Mouse (Mus musculus) neural tube, embryonic 14.5 days (tissue): Measurements from ENCODE around the gene 2810006K23Rik. TPM values are rescaled to one million over a fixed set of nuclear protein-coding genes. Genes with fewer than 3 reads are reported as not detected.
"Not testable (repeated sequence)": the region's sequence is repeated elsewhere in the genome, so short reads cannot be mapped to it uniquely, and the experiment has no call there.

ENCODE experiments used
- ATAC-seq: fragments of 200-750 bp; cut with Nextera tagmentation; 2 replicates; pipeline ENCODE4 v1.8.0; 2017; ENCODE audit warnings: low read depth, mild to moderate bottlenecking, moderate TSS enrichment, moderate library complexity
- H3K27ac ChIP-seq: fragments of 300-500 bp; sonication (generic); 2 replicates; pipeline ENCODE4 v1.5.1; 2014; ENCODE audit warnings: low read depth, mild to moderate bottlenecking, control low read depth, low read length, moderate library complexity, mixed read lengths
- H3K27me3 ChIP-seq: fragments of 300-500 bp; sonication (generic); 2 replicates; pipeline ENCODE4 v1.6.1; 2014; ENCODE audit warnings: low read length; ENCODE audit not compliant: control insufficient read depth, insufficient read depth
- H3K36me3 ChIP-seq: fragments of 300-500 bp; sonication (generic); 2 replicates; pipeline ENCODE4 v1.6.1; 2014; ENCODE audit warnings: low read length, mixed read lengths; ENCODE audit not compliant: control insufficient read depth, insufficient read depth
- H3K4me1 ChIP-seq: fragments of 300-500 bp; sonication (generic); 2 replicates; pipeline ENCODE4 v1.6.1; 2014; ENCODE audit warnings: low read length; ENCODE audit not compliant: control insufficient read depth, insufficient read depth
- H3K4me2 ChIP-seq: fragments of 300-500 bp; sonication (generic); 2 replicates; pipeline ENCODE4 v1.6.1; 2014; ENCODE audit warnings: mild to moderate bottlenecking, low read depth, low read length, control low read depth
- H3K4me3 ChIP-seq: fragments of 300-500 bp; sonication (generic); 2 replicates; pipeline ENCODE4 v1.5.1; 2014; ENCODE audit warnings: low read depth, low read length, control low read depth, mixed read lengths
- H3K9ac ChIP-seq: fragments of 300-500 bp; sonication (generic); replicated peaks from 2 replicates; pipeline ENCODE4 v1.6.1; 2014; ENCODE audit warnings: low read depth, mild to moderate bottlenecking, control low read depth, low read length, mixed read lengths
- H3K9me3 ChIP-seq: fragments of 300-500 bp; sonication (generic); 2 replicates; pipeline ENCODE4 v1.6.1; 2016; ENCODE audit warnings: low read length; ENCODE audit not compliant: control insufficient read depth
- WGBS: fragments of 180-500 bp; shearing (Covaris S2); extraction: QIAGEN DNeasy Blood & Tissue Kit; methylation state at CpG from one replicate; pipeline ENCODE4 v1.1.7; 2014; 5-methylcytosine and 5-hydroxymethylcytosine counted together
- polyA plus RNA-seq: library from polyadenylated mRNA; unstranded; fragments of >200 nt; fragmentation: Nextera tagmentation; extraction: Ambion mirVana; gene quantifications from 2 replicates; pipeline ENCODE4 v1.2.1, GENCODE M21; 2014

Gene 2810006K23Rik
- 8.2 and 12.7 TPM in 2 replicates for polyA plus RNA-seq

DNA sequence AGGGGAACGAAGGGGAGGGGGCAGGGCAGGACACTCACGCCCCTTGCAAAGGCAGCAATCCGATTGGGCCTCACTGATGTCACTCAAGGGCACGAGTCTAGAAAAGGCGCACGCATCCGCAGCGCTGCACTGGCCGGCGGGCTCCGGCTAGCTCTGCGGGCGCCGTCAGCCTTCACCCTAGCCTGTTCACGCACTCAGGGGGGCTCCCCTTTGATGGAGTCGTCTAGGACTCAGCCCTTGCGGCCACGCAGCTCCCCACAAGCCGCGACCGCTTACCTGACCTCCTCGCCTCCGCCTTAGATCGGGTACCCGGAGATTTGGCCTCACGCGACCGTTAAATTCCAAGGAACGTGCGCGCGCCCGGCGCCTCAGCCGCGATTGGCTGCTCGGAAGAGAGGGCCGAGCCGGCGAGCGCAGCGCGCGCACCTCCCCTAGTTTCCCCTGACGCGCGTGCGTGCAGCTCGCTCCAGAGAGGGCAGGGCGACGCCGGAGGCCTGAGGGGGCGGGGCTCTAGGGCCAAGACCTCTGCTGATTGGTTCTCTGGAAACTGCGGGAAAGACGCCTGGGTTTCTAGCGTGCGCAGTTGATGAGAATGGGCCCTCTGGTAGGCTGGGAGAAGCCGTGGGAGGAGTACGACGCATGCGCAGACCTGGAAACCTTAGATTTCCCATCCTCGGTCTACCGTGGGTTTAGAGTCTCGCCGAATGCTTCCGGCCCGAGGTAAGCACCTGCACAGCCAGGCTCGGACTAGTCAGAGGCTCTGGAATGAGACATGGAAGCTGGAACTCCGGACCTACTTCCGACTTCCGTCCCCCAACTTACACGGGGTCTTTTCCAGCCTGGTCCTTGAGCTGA lies at the start of gene 2810006K23Rik, which contains the start of gene Mphosph9:
TSS of gene 2810006K23Rik (plus strand) at position 580 of the 855 bp plus-strand sequence.
TSS of gene Mphosph9 (minus strand) at position 463 of the 855 bp plus-strand sequence.
- Histone ChIP-seq H3K27me3 (no peaks in the 10 kb centered on the region), H3K36me3 (peaks cover 3% of the 10 kb centered on the region), H3K9ac (peak within 1 kb of the TSS; percentile 64), H3K4me2 (peak within 1 kb of the TSS; percentile 89), H3K9me3 (no peaks in the 10 kb centered on the region), H3K27ac (peak within 1 kb of the TSS; percentile 95), H3K4me1 (peaks cover 11% of the 10 kb centered on the region), H3K4me3 (peak within 1 kb of the TSS; percentile 55)
- under 1% methylated on average over 71 of the region's 72 CpGs for WGBS
- ATAC-seq: peak; percentile 98

DNA sequence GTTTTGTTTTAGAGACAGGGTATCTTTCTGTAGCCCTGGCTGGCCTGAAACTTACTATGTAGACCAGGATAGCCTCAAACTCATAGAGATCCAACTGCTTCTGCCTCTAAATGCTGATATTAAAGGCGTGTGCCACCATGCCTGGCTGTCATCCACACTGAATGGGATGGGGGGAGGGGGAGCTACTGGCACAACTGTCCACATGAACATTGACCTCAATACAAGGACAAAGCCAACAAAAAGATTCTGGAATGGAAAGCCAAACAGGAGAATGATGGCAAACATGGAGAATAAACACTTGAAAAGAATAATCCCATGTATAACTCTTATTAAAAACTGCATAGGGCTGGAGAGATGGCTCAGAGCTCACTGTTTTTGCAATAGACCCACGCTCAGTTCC lies 45.0 kb upstream of the 2810006K23Rik start:
- H3K36me3 ChIP-seq: peaks cover 43% of the 10 kb centered on the region
- WGBS: 94% methylated on average over 2 of the region's 2 CpGs
- H3K27me3 ChIP-seq: no peaks in the 10 kb centered on the region
- H3K4me2 ChIP-seq: no peak overlapping the region
- H3K4me1 ChIP-seq: no peaks in the 10 kb centered on the region
- no peaks in the 10 kb centered on the region for H3K9me3 ChIP-seq
- H3K4me3 ChIP-seq: no peak overlapping the region
- H3K9ac ChIP-seq: no peak overlapping the region
- ATAC-seq: no peak
- no peak overlapping the region for H3K27ac ChIP-seq

DNA sequence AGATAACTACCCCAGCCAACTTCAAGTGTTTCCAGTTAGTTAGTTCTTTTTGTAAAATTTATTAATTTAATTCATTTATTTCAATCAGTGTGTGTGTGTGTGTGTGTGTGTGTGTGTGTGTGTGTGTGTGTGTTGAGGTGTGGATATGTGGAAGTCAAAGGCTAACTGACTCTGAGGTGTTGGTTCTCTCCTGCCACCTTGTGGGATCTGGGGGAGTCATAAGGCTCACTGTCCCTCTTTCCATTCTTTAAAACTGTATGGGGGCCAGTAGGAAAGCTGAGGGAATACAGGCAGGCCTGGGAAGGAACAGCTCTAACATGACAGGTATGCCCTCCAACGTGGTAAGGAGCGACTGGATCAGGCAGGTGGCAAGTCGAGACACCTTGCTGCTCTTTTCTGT lies 43.6 kb upstream of the 2810006K23Rik start:
- Histone ChIP-seq H3K9ac (no peak overlapping the region), H3K27me3 (no peaks in the 10 kb centered on the region), H3K4me2 (no peak overlapping the region), H3K4me1 (no peaks in the 10 kb centered on the region), H3K4me3 (no peak overlapping the region), H3K9me3 (no peaks in the 10 kb centered on the region), H3K36me3 (peaks cover 43% of the 10 kb centered on the region), H3K27ac (no peak overlapping the region)
- ATAC-seq: no peak
- 75% methylated on average over 3 of the region's 3 CpGs for WGBS

DNA sequence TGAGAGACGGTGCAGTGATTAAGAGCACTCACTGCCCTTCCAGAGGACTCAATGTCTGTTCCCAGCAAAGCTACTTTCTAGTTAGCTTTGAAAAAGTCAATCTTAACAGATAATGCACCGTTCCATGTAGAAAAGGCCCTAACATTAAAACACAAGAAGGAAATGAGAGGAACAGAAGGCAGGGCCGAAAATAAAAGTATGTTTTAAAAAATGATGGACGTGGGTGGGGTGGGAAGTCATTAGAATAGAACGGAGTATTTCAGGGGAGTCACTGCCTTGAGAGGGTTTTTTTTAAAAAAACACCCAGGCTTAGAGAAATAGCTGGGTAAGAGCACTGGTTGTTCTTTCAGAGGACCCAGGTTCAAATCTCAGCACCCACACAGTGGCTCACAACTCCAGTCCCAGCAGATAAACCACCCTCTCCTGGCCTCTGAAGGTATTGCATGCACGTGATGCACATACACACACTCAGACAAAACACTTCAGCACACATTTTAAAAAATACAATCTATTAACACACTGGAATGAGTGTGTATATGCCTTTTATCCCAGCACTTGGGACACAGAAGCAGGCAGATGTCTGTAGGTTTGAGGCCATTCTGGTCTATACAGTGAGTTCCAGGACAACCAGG lies 40.2 kb upstream of the 2810006K23Rik start:
- no peak overlapping the region for H3K4me3 ChIP-seq
- no peaks in the 10 kb centered on the region for H3K27me3 ChIP-seq
- no peaks in the 10 kb centered on the region for H3K4me1 ChIP-seq
- no peak overlapping the region for H3K9ac ChIP-seq
- peaks cover 60% of the 10 kb centered on the region for H3K36me3 ChIP-seq
- H3K9me3 ChIP-seq: no peaks in the 10 kb centered on the region
- H3K27ac ChIP-seq: no peak overlapping the region
- H3K4me2 ChIP-seq: no peak overlapping the region
- ATAC-seq: no peak
- 98% methylated on average over 6 of the region's 6 CpGs for WGBS

DNA sequence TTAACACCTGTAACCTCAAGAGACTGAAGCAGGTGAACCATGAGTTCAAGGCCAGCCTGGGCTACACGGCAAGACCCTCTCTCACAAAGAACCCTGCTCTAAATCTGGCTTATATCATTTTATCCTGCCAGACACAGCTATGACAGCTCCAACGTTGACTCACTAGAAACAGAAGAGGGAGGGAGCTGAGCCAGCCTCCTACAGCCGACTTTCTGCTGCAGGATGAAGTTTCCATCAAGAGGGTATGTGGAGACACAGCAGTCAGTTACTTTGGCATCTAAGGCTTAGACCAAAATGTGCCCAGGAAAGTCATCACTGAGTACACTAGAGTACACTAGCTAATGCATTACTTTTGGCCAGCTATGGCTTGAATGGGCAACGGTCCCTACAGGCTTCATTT lies 37.7 kb upstream of the 2810006K23Rik start:
- WGBS: 94% methylated on average over 4 of the region's 4 CpGs

DNA sequence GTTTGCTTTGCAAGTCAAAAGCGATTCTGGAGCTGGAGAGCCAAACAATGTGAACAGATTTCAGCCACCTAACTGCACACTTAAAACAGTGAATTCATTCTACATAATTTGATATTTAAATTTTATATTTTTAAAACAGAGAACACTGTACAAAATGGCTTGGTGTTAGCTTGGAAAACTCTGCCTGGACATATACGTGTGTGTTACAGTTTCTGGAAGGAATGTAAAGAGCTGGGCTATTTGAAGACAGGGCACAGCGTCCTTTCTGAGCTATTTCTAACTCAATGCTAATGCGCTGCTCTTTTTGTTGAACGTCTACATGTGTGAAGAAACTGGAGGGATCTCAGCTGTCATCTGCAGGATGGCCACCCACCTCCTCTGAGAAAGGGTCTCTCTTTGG lies 33.9 kb upstream of the 2810006K23Rik start:
- Histone ChIP-seq H3K27me3 (no peaks in the 10 kb centered on the region), H3K9me3 (no peaks in the 10 kb centered on the region), H3K27ac (no peak overlapping the region), H3K4me1 (no peaks in the 10 kb centered on the region), H3K36me3 (peaks cover 52% of the 10 kb centered on the region), H3K4me3 (no peak overlapping the region), H3K4me2 (no peak overlapping the region), H3K9ac (no peak overlapping the region)
- WGBS: 93% methylated on average over 5 of the region's 5 CpGs
- no peak for ATAC-seq

More for the DNA sequence above, 37.7 kb upstream of the 2810006K23Rik start:
- no peak for ATAC-seq
- Histone ChIP-seq H3K4me3 (no peak overlapping the region), H3K4me1 (no peaks in the 10 kb centered on the region), H3K4me2 (no peak overlapping the region), H3K27ac (no peak overlapping the region), H3K9me3 (no peaks in the 10 kb centered on the region), H3K27me3 (no peaks in the 10 kb centered on the region), H3K9ac (no peak overlapping the region), H3K36me3 (peaks cover 51% of the 10 kb centered on the region)

DNA sequence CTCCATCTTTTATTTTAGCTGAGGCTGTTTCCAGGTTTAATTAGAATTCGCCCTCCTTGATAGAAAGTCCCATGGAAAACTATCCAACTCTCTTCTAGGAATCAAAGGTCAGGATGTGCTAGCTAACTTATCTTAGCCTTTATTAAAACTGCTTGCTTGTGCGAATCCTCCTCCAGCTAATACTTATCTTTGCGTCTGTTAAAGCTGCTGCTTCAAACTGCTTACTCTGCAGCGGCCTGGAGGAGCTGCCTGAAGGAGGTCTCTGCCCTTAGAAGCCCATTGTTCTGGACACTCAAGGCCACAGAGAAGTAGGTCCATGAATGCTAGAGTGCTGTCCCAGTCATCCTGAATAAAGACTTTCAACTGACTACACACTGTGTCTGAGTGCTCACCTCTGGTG lies 31.4 kb upstream of the 2810006K23Rik start:
- Histone ChIP-seq H3K4me1 (no peaks in the 10 kb centered on the region), H3K27me3 (no peaks in the 10 kb centered on the region), H3K9me3 (no peaks in the 10 kb centered on the region), H3K4me3 (no peak overlapping the region), H3K36me3 (peaks cover 37% of the 10 kb centered on the region), H3K27ac (no peak overlapping the region), H3K9ac (no peak overlapping the region), H3K4me2 (no peak overlapping the region)
- ATAC-seq: no peak
- 98% methylated on average over 4 of the region's 4 CpGs for WGBS

DNA sequence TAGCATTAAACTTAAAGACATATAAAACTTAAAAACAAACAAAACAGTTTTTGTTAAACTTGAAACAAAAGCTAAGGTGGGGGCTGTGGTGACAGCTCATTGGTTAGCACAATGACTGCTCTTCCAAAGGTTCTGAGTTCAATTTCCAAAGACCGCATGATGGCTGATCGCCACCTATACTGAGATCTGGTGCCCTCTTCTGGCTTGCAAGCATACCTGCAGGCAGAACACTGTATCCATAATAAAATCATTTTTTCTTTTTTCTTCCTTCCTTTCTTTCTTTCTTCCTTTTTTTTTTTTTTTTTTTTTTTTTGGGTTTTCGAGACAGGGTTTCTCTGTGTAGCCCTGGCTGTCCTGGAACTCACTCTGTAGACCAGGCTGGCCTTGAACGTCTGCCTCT lies 28.6 kb upstream of the 2810006K23Rik start:
- H3K9me3 ChIP-seq, H3K27me3 ChIP-seq, H3K4me2 ChIP-seq, H3K4me1 ChIP-seq, H3K9ac ChIP-seq, ATAC-seq, H3K27ac ChIP-seq, H3K4me3 ChIP-seq: not testable (repeated sequence)
- H3K36me3 ChIP-seq: peaks cover 31% of the 10 kb centered on the region
- 67% methylated on average over 3 of the region's 4 CpGs for WGBS

DNA sequence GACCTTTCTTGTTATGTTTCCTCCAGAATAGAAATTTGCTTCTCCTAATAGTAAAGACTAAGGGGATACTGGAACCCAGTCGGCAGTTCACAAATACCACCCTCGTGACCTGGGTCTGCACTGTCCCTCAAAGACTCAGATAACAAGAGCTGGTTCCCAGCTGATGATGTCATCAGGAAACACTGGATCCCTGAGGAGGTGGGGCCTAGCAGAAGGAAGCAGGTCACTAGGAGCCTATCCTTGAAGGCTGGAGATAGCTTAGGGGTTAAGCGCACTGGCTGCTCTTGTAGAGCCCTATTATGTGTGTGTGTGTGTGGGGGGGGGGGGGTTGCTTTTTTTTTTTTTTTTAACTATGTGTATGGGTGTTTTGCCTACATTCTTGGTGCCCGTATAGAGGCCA lies 27.8 kb upstream of the 2810006K23Rik start:
- Histone ChIP-seq H3K4me2 (no peak overlapping the region), H3K36me3 (peaks cover 31% of the 10 kb centered on the region), H3K9ac (no peak overlapping the region), H3K4me3 (no peak overlapping the region), H3K4me1 (no peaks in the 10 kb centered on the region), H3K27ac (no peak overlapping the region), H3K27me3 (no peaks in the 10 kb centered on the region), H3K9me3 (no peaks in the 10 kb centered on the region)
- 70% methylated on average over 4 of the region's 4 CpGs for WGBS
- no peak for ATAC-seq
